Mouse (Mus musculus): ENCODE measurements around the gene Macrod2. TPM values are rescaled to one million over a fixed set of nuclear protein-coding genes. Genes with fewer than 3 reads are reported as not detected.

The Macrod2 gene
- polyA plus RNA-seq, 2 experiments = 2.1 to 7.7 TPM

- no peak overlapping the region for H3K4me2 ChIP-seq (ENCODE audit: low read depth)
- DNase-seq (ENCODE audit: low read depth in 3 of 3, low spot score in 3 of 3) = no peak
- no peaks in the 10 kb centered on the region for H3K27me3 ChIP-seq (ENCODE audit: control insufficient read depth, insufficient read depth, low read length)
- no peaks in the 10 kb centered on the region for H3K4me1 ChIP-seq (replicated peaks; ENCODE audit: control insufficient read depth in 2 of 2, insufficient read depth in 2 of 2, low read length in 1 of 2)
- no peaks in the 10 kb centered on the region for H3K36me3 ChIP-seq (replicated peaks; ENCODE audit: control insufficient read depth, insufficient read depth, low read depth)
- ATAC-seq (ENCODE audit: insufficient read depth) = no peak
- TF ChIP-seq CTCF (IDR thresholded peaks at IDR 0.05; ENCODE audit: low read depth) (no peak), EP300 (IDR thresholded peaks at IDR 0.05; ENCODE audit: low read depth) (no peak)
- H3K9ac ChIP-seq (replicated peaks) = no peak overlapping the region
- 41% methylated on average over 2 of the region's 2 CpGs for WGBS (ENCODE audit: insufficient replicate concordance)
- H3K9me3 ChIP-seq (ENCODE audit: control insufficient read depth, low read length) = no peaks in the 10 kb centered on the region
- H3K27ac ChIP-seq = no peak overlapping the region
- H3K4me3 ChIP-seq (ENCODE audit: insufficient read depth in 1 of 2, low read depth in 2 of 2, low read length in 2 of 2) = no peak overlapping the region
Observed at GRCm38 (mm10) chr2:142303098-142303911, 1908.2 kb downstream of the Macrod2 start.

- no peak for ATAC-seq (ENCODE audit: insufficient read depth)
- Histone ChIP-seq H3K4me2 (ENCODE audit: low read depth) (no peak overlapping the region), H3K36me3 (replicated peaks; ENCODE audit: control insufficient read depth, insufficient read depth, low read depth) (no peaks in the 10 kb centered on the region), H3K27ac (no peak overlapping the region), H3K9me3 (ENCODE audit: control insufficient read depth, low read length) (no peaks in the 10 kb centered on the region), H3K27me3 (ENCODE audit: control insufficient read depth, insufficient read depth, low read length) (no peaks in the 10 kb centered on the region), H3K4me3 (ENCODE audit: insufficient read depth in 1 of 2, low read depth in 2 of 2, low read length in 2 of 2) (no peak overlapping the region), H3K4me1 (replicated peaks; ENCODE audit: control insufficient read depth in 2 of 2, insufficient read depth in 2 of 2, low read length in 1 of 2) (no peaks in the 10 kb centered on the region), H3K9ac (replicated peaks) (no peak overlapping the region)
- no peak for TF ChIP-seq CTCF (IDR thresholded peaks at IDR 0.05; ENCODE audit: low read depth)
- TF ChIP-seq EP300 (IDR thresholded peaks at IDR 0.05; ENCODE audit: low read depth) = no peak
- WGBS (ENCODE audit: insufficient replicate concordance) = 46% methylated on average over 2 of the region's 2 CpGs
- DNase-seq (ENCODE audit: low read depth in 3 of 3, low spot score in 3 of 3) = no peak
Observed at GRCm38 (mm10) chr2:142303912-142304182, 1908.7 kb downstream of the Macrod2 start.

- no peak overlapping the region for H3K27ac ChIP-seq
- no peaks in the 10 kb centered on the region for H3K9me3 ChIP-seq (ENCODE audit: control insufficient read depth, low read length)
- DNase-seq (ENCODE audit: low read depth in 3 of 3, low spot score in 3 of 3) (no peak), ATAC-seq (ENCODE audit: insufficient read depth) (no peak)
- 64% methylated on average over 3 of the region's 3 CpGs for WGBS (ENCODE audit: insufficient replicate concordance)
- no peaks in the 10 kb centered on the region for H3K36me3 ChIP-seq (replicated peaks; ENCODE audit: control insufficient read depth, insufficient read depth, low read depth)
- H3K4me1 ChIP-seq (replicated peaks; ENCODE audit: control insufficient read depth in 2 of 2, insufficient read depth in 2 of 2, low read length in 1 of 2) = no peaks in the 10 kb centered on the region
- H3K9ac ChIP-seq (replicated peaks) = no peak overlapping the region
- H3K4me3 ChIP-seq (ENCODE audit: insufficient read depth in 1 of 2, low read depth in 2 of 2, low read length in 2 of 2) = no peak overlapping the region
- H3K4me2 ChIP-seq (ENCODE audit: low read depth) = no peak overlapping the region
- TF ChIP-seq CTCF (IDR thresholded peaks at IDR 0.05; ENCODE audit: low read depth) (no peak), EP300 (IDR thresholded peaks at IDR 0.05; ENCODE audit: low read depth) (no peak)
- H3K27me3 ChIP-seq (ENCODE audit: control insufficient read depth, insufficient read depth, low read length) = no peaks in the 10 kb centered on the region
Observed at GRCm38 (mm10) chr2:142323158-142323557, 1928.0 kb downstream of the Macrod2 start.

GRCm38 (mm10) chr2:142326737-142327136, 1931.6 kb downstream of the Macrod2 start:
- no peak overlapping the region for H3K4me3 ChIP-seq (ENCODE audit: insufficient read depth in 1 of 2, low read depth in 2 of 2, low read length in 2 of 2)
- no peaks in the 10 kb centered on the region for H3K36me3 ChIP-seq (replicated peaks; ENCODE audit: control insufficient read depth, insufficient read depth, low read depth)
- TF ChIP-seq CTCF (IDR thresholded peaks at IDR 0.05; ENCODE audit: low read depth) (no peak), EP300 (IDR thresholded peaks at IDR 0.05; ENCODE audit: low read depth) (no peak)
- no peaks in the 10 kb centered on the region for H3K27me3 ChIP-seq (ENCODE audit: control insufficient read depth, insufficient read depth, low read length)
- H3K9me3 ChIP-seq (ENCODE audit: control insufficient read depth, low read length) = no peaks in the 10 kb centered on the region
- DNase-seq (ENCODE audit: low read depth in 3 of 3, low spot score in 3 of 3) = no peak
- H3K4me2 ChIP-seq (ENCODE audit: low read depth) = no peak overlapping the region
- no peak overlapping the region for H3K9ac ChIP-seq (replicated peaks)
- H3K4me1 ChIP-seq (replicated peaks; ENCODE audit: control insufficient read depth in 2 of 2, insufficient read depth in 2 of 2, low read length in 1 of 2) = no peaks in the 10 kb centered on the region
- no peak overlapping the region for H3K27ac ChIP-seq
- 65% methylated on average over 3 of the region's 3 CpGs for WGBS (ENCODE audit: insufficient replicate concordance)
- ATAC-seq (ENCODE audit: insufficient read depth) = no peak

GRCm38 (mm10) chr2:142329761-142330160, 1934.7 kb downstream of the Macrod2 start:
- ATAC-seq (ENCODE audit: insufficient read depth) (no peak), DNase-seq (ENCODE audit: low read depth in 3 of 3, low spot score in 3 of 3) (no peak)
- WGBS (ENCODE audit: insufficient replicate concordance) = 62% methylated on average over 7 of the region's 7 CpGs
- Histone ChIP-seq H3K36me3 (replicated peaks; ENCODE audit: control insufficient read depth, insufficient read depth, low read depth) (no peaks in the 10 kb centered on the region), H3K4me3 (ENCODE audit: insufficient read depth in 1 of 2, low read depth in 2 of 2, low read length in 2 of 2) (no peak overlapping the region), H3K4me2 (ENCODE audit: low read depth) (no peak overlapping the region), H3K27me3 (ENCODE audit: control insufficient read depth, insufficient read depth, low read length) (no peaks in the 10 kb centered on the region), H3K9ac (replicated peaks) (no peak overlapping the region), H3K4me1 (replicated peaks; ENCODE audit: control insufficient read depth in 2 of 2, insufficient read depth in 2 of 2, low read length in 1 of 2) (no peaks in the 10 kb centered on the region), H3K27ac (no peak overlapping the region), H3K9me3 (ENCODE audit: control insufficient read depth, low read length) (no peaks in the 10 kb centered on the region)
- TF ChIP-seq CTCF (IDR thresholded peaks at IDR 0.05; ENCODE audit: low read depth) (no peak), EP300 (IDR thresholded peaks at IDR 0.05; ENCODE audit: low read depth) (no peak)
